Mouse (Mus musculus): Measurements from ENCODE around the gene Mgat3. TPM values are rescaled to one million over a fixed set of nuclear protein-coding genes. Genes with fewer than 3 reads are reported as not detected.

Gene Mgat3
- polyA plus RNA-seq, 1 experiment from 2014 or later, result 7.3 TPM

DNA sequence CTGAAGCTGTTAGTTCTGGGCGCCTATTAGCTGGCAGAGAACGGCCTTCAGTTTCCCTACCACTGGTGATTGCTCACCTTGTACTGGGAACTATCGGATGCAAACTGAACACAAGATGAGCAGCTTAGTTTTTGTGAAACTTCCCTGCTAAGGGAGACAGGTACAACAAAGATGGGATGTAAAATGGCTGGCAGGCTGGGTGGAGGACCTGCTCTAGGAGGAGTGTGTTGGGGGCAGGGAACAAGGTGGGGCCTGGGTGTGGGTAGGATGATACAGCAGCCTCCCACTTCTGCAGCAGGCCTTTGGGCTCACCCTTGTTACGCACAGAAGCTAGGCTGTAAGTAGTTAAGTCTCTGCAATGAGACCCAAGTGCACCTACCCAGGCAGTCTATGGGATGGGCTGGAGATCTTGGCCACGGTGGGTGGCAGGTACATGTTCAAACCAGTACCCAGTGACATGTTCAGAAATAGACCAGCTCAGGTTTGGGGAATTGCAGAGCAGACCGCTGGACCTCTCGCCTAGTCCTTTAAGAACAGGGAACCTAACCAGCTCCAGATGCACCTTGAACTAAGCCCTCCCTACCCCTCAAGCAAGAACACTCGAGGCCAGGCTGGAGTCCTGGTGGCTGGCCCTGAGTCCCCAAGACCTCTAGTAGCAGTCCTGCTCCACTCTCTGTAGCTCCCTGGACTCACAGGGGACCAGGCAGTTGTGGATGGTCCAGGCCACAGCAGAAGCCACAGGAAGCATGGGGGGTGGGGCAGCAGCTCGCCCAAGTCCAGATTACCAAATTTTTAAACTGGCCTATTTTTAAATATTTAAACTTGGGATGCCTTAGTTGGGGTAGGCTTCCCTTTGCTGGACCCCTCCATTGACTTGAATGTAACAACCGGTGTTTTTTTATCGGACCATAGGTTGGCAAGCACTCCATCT, 85.0 kb downstream of the Mgat3 start:
- ATAC-seq (replicated peaks; ENCODE audit: low FRiP score), result no peak
- H3K9ac ChIP-seq, result no peak overlapping the region
- H3K4me3 ChIP-seq (replicated peaks), result peak overlapping the region; percentile 96; the same call in 1 of the 2 replicates
- peak overlapping the region; percentile 98 for H3K27ac ChIP-seq
- H3K9me3 ChIP-seq (replicated peaks), result no peaks in the 10 kb centered on the region
- H3K4me1 ChIP-seq, result peaks cover 53% of the 10 kb centered on the region
- no peaks in the 10 kb centered on the region for H3K27me3 ChIP-seq
- 56% methylated on average over 11 of the region's 11 CpGs for WGBS
- H3K36me3 ChIP-seq, result peaks cover 57% of the 10 kb centered on the region
- peak overlapping the region; percentile 88; the same call in 1 of the 2 replicates for H3K4me2 ChIP-seq

DNA sequence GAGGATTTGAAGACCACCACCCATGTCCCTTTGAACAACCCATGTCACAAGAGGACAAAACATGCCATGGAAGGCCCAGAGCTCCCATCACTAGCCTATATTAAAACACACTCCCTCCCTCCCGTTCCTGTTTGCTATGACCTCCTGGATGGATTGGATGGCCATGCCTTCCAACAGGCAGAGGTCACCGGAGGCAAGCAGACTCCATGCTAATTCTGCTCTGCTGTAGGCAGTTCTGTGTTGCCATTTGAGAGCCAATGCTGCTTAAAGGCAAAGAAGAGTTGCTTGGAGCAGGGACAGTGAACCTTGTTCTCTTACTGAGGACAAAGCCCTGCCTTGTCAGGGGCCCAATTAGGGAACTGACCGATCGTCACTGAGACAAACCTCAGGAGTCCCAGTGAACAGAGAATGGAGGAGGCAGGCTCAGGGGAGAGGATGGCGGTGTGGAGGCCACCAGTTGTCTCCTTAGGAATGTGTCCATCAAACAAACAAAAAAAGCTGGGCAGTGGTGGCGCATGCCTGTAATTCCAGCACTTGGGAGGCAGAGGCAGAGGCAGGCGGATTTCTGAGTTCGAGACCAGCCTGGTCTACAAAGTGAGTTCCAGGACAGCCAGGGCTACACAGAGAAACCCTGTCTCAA, 86.0 kb downstream of the Mgat3 start:
- Histone ChIP-seq H3K4me1 (peaks cover 48% of the 10 kb centered on the region), H3K36me3 (peaks cover 57% of the 10 kb centered on the region), H3K9ac (no peak overlapping the region), H3K4me3 (replicated peaks) (no peak overlapping the region), H3K4me2 (no peak overlapping the region), H3K27me3 (no peaks in the 10 kb centered on the region), H3K9me3 (replicated peaks) (no peaks in the 10 kb centered on the region), H3K27ac (peak overlapping the region; percentile 98)
- ATAC-seq (replicated peaks; ENCODE audit: low FRiP score), result no peak
- 78% methylated on average over 8 of the region's 8 CpGs for WGBS

DNA sequence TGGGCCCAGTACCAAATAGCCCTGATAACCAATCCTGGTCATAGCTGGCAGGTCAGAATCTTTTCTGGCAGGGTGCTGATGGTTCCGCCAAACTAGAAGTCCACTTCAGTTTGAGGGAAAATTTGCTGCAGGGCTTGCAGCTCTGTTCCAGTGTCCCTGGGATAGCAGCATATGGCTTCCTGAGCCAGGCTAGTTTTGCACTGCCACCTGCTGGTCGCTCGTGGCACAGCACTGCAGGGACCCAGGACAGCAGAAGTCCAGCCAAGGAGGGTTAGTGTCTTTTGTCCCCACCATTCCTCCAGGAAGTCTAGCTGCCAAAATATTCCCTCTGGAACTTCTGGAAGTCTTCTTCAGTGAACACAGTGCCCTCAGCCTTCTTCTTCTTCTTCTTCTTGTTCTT, 87.2 kb downstream of the Mgat3 start:
- peaks cover 57% of the 10 kb centered on the region for H3K36me3 ChIP-seq
- no peak overlapping the region for H3K4me2 ChIP-seq
- WGBS, result 16% methylated on average over 3 of the region's 3 CpGs
- H3K4me1 ChIP-seq, result peaks cover 48% of the 10 kb centered on the region
- no peaks in the 10 kb centered on the region for H3K27me3 ChIP-seq
- H3K9ac ChIP-seq, result no peak overlapping the region
- ATAC-seq (replicated peaks; ENCODE audit: low FRiP score), result no peak
- H3K4me3 ChIP-seq (replicated peaks), result no peak overlapping the region
- peak overlapping the region; percentile 41; the same call in 1 of the 2 replicates for H3K27ac ChIP-seq
- no peaks in the 10 kb centered on the region for H3K9me3 ChIP-seq (replicated peaks)

DNA sequence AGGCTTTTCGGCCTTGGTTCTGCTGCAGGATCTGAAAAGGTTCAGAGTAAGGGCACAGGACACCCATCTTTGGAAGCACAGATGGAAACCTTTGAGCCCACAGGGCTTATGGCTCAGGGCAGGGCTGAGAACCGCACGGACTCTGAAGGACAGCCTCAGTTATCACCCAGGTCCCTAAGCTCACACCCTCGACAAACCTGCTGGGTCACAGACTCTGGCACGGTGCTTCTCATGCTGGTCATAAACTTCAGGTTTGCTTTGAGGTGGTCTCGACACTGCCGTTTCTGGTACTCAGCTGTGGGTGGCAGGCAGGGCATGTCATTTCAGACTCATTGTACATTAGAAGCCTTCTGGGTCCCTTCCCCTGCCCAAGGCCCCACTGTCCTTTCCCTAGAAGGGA, 87.6 kb downstream of the Mgat3 start:
- Histone ChIP-seq H3K27ac (no peak overlapping the region), H3K4me3 (replicated peaks) (no peak overlapping the region), H3K9me3 (replicated peaks) (no peaks in the 10 kb centered on the region), H3K27me3 (no peaks in the 10 kb centered on the region), H3K36me3 (peaks cover 55% of the 10 kb centered on the region), H3K4me2 (no peak overlapping the region), H3K9ac (no peak overlapping the region), H3K4me1 (peaks cover 48% of the 10 kb centered on the region)
- 83% methylated on average over 7 of the region's 7 CpGs for WGBS
- ATAC-seq (replicated peaks; ENCODE audit: low FRiP score), result no peak

DNA sequence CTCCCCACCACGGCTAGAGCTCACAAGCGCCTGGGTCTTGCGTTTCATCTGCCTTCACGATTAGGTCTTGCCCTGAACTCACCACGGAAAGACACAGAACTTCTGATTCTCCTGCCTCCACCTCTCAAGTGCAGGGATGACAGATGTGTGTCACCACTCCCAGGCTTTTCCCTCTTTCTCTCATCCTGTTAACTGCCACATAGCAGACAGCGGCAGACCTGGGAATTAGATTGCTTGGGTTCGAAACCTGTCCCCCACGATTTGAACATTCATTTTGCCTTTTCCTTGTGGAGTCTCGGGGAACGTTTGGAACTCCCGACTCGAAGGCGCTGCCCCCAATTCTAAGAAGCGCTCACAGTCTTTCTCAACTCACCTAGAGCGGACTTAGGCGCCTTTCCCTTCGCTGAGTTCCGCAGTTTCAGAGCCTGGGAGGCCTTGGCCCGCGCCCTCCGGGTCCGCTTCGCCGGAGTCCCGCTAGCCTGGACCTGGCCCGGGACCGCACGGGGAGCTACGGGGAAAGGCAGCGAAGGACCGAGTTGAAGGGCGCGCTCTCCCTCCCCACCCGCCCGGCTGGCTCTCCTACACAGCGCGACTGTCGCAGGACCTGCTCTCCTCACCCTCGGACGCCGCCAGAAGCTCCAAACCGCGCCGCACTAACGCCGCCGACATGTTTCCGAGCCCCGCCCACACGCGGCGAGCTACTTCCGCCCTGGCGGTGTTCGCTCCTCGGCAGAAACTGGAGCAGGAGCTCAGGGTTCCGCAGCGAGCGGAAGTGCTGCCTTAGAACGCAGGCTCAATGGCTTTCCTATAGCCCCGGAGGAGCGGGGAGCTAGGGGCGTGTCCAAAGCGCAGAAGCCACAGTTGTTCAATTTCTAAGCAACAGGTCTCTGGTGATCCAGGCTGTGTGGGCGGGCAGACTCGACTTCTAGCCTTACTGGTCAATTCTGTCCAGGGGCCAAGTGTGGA, 90.4 kb downstream of the Mgat3 start, which contains the start of gene Rps19bp1:
Gene Rps19bp1 (minus strand): TSS at position 706 of the 966 bp plus-strand sequence.
- WGBS, result 1% methylated on average over 66 of the region's 66 CpGs
- Histone ChIP-seq H3K36me3 (peaks cover 27% of the 10 kb centered on the region), H3K27ac (peak within 1 kb of the TSS; percentile 78), H3K27me3 (no peaks in the 10 kb centered on the region), H3K9ac (peak within 1 kb of the TSS; percentile 89), H3K9me3 (replicated peaks) (no peaks in the 10 kb centered on the region), H3K4me1 (peaks cover 22% of the 10 kb centered on the region), H3K4me2 (peak within 1 kb of the TSS; percentile 81), H3K4me3 (replicated peaks) (peak within 1 kb of the TSS; percentile 93)
- ATAC-seq (replicated peaks; ENCODE audit: low FRiP score), result peak; percentile 90

Other genes starting within 250 kb of the Mgat3 start
- 2.9 and 3.0 TPM in 2 replicates for gene Cbx7, start 202.6 kb upstream of the Mgat3 start, polyA plus RNA-seq (2015; fragmentation: Nextera tagmentation; extraction: Ambion mirVana)
- gene Pdgfb, start 158.7 kb upstream of the Mgat3 start, polyA plus RNA-seq (2015; fragmentation: Nextera tagmentation; extraction: Ambion mirVana), result 3.8 and 5.1 TPM in 2 replicates
- gene Syngr1, start 82.4 kb upstream of the Mgat3 start, polyA plus RNA-seq (2015; fragmentation: Nextera tagmentation; extraction: Ambion mirVana), result 10.9 and 11.2 TPM in 2 replicates
- 1,112 and 1,115 TPM in 2 replicates for gene Rpl3, start 81.9 kb upstream of the Mgat3 start, polyA plus RNA-seq (2015; fragmentation: Nextera tagmentation; extraction: Ambion mirVana)
- gene Tab1, start 40.6 kb upstream of the Mgat3 start, polyA plus RNA-seq (2015; fragmentation: Nextera tagmentation; extraction: Ambion mirVana), result 34.6 and 39.1 TPM in 2 replicates
- gene Mief1, start 60.3 kb downstream of the Mgat3 start, polyA plus RNA-seq (2015; fragmentation: Nextera tagmentation; extraction: Ambion mirVana), result 35.3 and 37.6 TPM in 2 replicates
- not detected in 2 replicates for gene AC140267.1, start 62.1 kb downstream of the Mgat3 start, polyA plus RNA-seq (2015; fragmentation: Nextera tagmentation; extraction: Ambion mirVana)
- gene Atf4, start 81.5 kb downstream of the Mgat3 start, polyA plus RNA-seq (2015; fragmentation: Nextera tagmentation; extraction: Ambion mirVana), result 127 and 131 TPM in 2 replicates
- gene Rps19bp1, start 90.6 kb downstream of the Mgat3 start, polyA plus RNA-seq (2015; fragmentation: Nextera tagmentation; extraction: Ambion mirVana), result 57.3 and 58.8 TPM in 2 replicates
- 0.03 TPM in 1 of 2 replicates, not detected in the other for gene Cacna1i, start 113.5 kb downstream of the Mgat3 start, polyA plus RNA-seq (2015; fragmentation: Nextera tagmentation; extraction: Ambion mirVana)

All from kidney, embryonic 15.5 days (tissue).